Mouse (Mus musculus): ENCODE measurements around the gene Ankrd50. TPM values are rescaled to one million over a fixed set of nuclear protein-coding genes. Genes with fewer than 3 reads are reported as not detected.

Gene Ankrd50
- polyA plus RNA-seq, 1 experiment from 2014 or later: 14.1 TPM

GRCm38 (mm10) chr3:38443875-38444274 is 40.8 kb downstream of the Ankrd50 start:
- H3K4me3 ChIP-seq (ENCODE audit: low read depth, low read length): no peak overlapping the region
- H3K9ac ChIP-seq (replicated peaks; ENCODE audit: low read depth): no peak overlapping the region
- no peaks in the 10 kb centered on the region for H3K36me3 ChIP-seq (ENCODE audit: insufficient read depth, low read length)
- DNase-seq (ENCODE audit: low spot score) (no peak), ATAC-seq (no peak)
- no peak overlapping the region for H3K4me2 ChIP-seq (replicated peaks; ENCODE audit: low read depth, low read length)
- WGBS: 55% methylated on average over 4 of the region's 4 CpGs
- H3K4me1 ChIP-seq (ENCODE audit: insufficient read depth, low read depth, low read length): no peaks in the 10 kb centered on the region
- no peak for TF ChIP-seq CTCF (IDR thresholded peaks at IDR 0.05)
- no peak for TF ChIP-seq EP300 (IDR thresholded peaks at IDR 0.05)
- H3K9me3 ChIP-seq (ENCODE audit: low read length): no peaks in the 10 kb centered on the region
- no peaks in the 10 kb centered on the region for H3K27me3 ChIP-seq (replicated peaks; ENCODE audit: insufficient read depth, low read length)
- H3K27ac ChIP-seq (ENCODE audit: low read length): no peak overlapping the region

DNA sequence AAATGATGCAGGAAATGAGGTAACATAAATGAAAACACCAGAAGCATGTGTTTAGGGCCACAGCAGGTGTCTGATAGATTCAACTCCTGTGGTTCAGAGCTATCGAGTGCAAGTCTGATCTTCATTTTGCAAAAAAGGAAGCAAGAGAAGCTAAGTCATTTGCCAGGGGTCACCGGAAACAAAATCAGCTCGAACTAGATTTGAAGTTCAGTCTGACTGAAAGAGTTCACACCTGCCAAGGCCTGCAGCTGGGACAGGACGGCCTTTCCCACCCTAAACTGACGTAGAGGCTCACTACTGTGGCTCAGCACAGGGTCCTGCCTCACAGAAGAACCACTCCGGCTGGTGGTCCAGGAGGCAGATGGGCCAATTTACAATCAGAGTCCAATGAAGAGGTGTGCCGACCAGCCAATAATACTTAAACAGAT is 44.1 kb downstream of the Ankrd50 start:
- ATAC-seq (no peak), DNase-seq (ENCODE audit: low spot score) (no peak)
- no peaks in the 10 kb centered on the region for H3K4me1 ChIP-seq (ENCODE audit: insufficient read depth, low read depth, low read length)
- H3K27me3 ChIP-seq (replicated peaks; ENCODE audit: insufficient read depth, low read length): no peaks in the 10 kb centered on the region
- H3K4me2 ChIP-seq (replicated peaks; ENCODE audit: low read depth, low read length): no peak overlapping the region
- H3K9me3 ChIP-seq (ENCODE audit: low read length): no peaks in the 10 kb centered on the region
- no peaks in the 10 kb centered on the region for H3K36me3 ChIP-seq (ENCODE audit: insufficient read depth, low read length)
- no peak for TF ChIP-seq CTCF (IDR thresholded peaks at IDR 0.05)
- TF ChIP-seq EP300 (IDR thresholded peaks at IDR 0.05): no peak
- no peak overlapping the region for H3K4me3 ChIP-seq (ENCODE audit: low read depth, low read length)
- 57% methylated on average over 7 of the region's 7 CpGs for WGBS
- no peak overlapping the region for H3K9ac ChIP-seq (replicated peaks; ENCODE audit: low read depth)
- no peak overlapping the region for H3K27ac ChIP-seq (ENCODE audit: low read length)

GRCm38 (mm10) chr3:38436596-38436995 is 48.0 kb downstream of the Ankrd50 start:
- ATAC-seq (no peak), DNase-seq (ENCODE audit: low spot score) (no peak)
- H3K4me2 ChIP-seq (replicated peaks; ENCODE audit: low read depth, low read length): no peak overlapping the region
- H3K4me3 ChIP-seq (ENCODE audit: low read depth, low read length): no peak overlapping the region
- H3K9me3 ChIP-seq (ENCODE audit: low read length): no peaks in the 10 kb centered on the region
- 86% methylated on average over 3 of the region's 3 CpGs for WGBS
- H3K4me1 ChIP-seq (ENCODE audit: insufficient read depth, low read depth, low read length): peaks cover 7% of the 10 kb centered on the region; the same call in 1 of the 2 replicates
- no peak overlapping the region for H3K27ac ChIP-seq (ENCODE audit: low read length)
- no peaks in the 10 kb centered on the region for H3K27me3 ChIP-seq (replicated peaks; ENCODE audit: insufficient read depth, low read length)
- no peak for TF ChIP-seq CTCF (IDR thresholded peaks at IDR 0.05)
- TF ChIP-seq EP300 (IDR thresholded peaks at IDR 0.05): no peak
- no peak overlapping the region for H3K9ac ChIP-seq (replicated peaks; ENCODE audit: low read depth)
- no peaks in the 10 kb centered on the region for H3K36me3 ChIP-seq (ENCODE audit: insufficient read depth, low read length)

GRCm38 (mm10) chr3:38435828-38436227 is 48.8 kb downstream of the Ankrd50 start:
- DNase-seq (ENCODE audit: low spot score) (no peak), ATAC-seq (no peak)
- WGBS: 62% methylated on average over 6 of the region's 6 CpGs
- H3K9me3 ChIP-seq (ENCODE audit: low read length): no peaks in the 10 kb centered on the region
- H3K4me1 ChIP-seq (ENCODE audit: insufficient read depth, low read depth, low read length): peaks cover 7% of the 10 kb centered on the region; the same call in 1 of the 2 replicates
- no peak for TF ChIP-seq EP300 (IDR thresholded peaks at IDR 0.05)
- TF ChIP-seq CTCF (IDR thresholded peaks at IDR 0.05): no peak
- no peak overlapping the region for H3K4me2 ChIP-seq (replicated peaks; ENCODE audit: low read depth, low read length)
- no peak overlapping the region for H3K27ac ChIP-seq (ENCODE audit: low read length)
- no peaks in the 10 kb centered on the region for H3K36me3 ChIP-seq (ENCODE audit: insufficient read depth, low read length)
- H3K9ac ChIP-seq (replicated peaks; ENCODE audit: low read depth): no peak overlapping the region
- no peak overlapping the region for H3K4me3 ChIP-seq (ENCODE audit: low read depth, low read length)
- no peaks in the 10 kb centered on the region for H3K27me3 ChIP-seq (replicated peaks; ENCODE audit: insufficient read depth, low read length)

DNA sequence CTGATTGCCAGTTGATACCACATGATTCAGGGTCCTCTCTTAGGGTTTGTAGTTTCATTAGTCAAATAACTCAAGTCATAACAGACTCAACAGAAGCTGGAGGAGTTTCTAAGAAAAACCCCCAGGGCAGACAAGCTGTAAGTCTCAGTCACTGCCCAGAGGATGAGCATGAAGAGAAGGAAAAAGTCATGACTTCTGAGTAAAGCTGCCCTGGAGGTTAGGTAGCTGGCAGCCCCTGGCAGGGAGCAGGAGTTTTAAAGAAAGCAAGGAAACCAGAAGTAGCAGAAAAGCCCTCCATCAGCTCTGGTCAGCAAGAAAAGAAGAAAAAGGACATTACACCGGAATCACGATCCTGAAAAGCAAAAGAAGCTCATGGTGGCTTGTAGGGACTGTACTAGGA is 50.2 kb downstream of the Ankrd50 start:
- ATAC-seq (no peak), DNase-seq (ENCODE audit: low spot score) (no peak)
- H3K4me1 ChIP-seq (ENCODE audit: insufficient read depth, low read depth, low read length): peaks cover 7% of the 10 kb centered on the region; the same call in 1 of the 2 replicates
- no peak overlapping the region for H3K27ac ChIP-seq (ENCODE audit: low read length)
- no peak overlapping the region for H3K9ac ChIP-seq (replicated peaks; ENCODE audit: low read depth)
- no peak overlapping the region for H3K4me2 ChIP-seq (replicated peaks; ENCODE audit: low read depth, low read length)
- WGBS: 96% methylated on average over 2 of the region's 2 CpGs
- TF ChIP-seq EP300 (IDR thresholded peaks at IDR 0.05): no peak
- no peak for TF ChIP-seq CTCF (IDR thresholded peaks at IDR 0.05)
- H3K27me3 ChIP-seq (replicated peaks; ENCODE audit: insufficient read depth, low read length): no peaks in the 10 kb centered on the region
- H3K36me3 ChIP-seq (ENCODE audit: insufficient read depth, low read length): no peaks in the 10 kb centered on the region
- no peak overlapping the region for H3K4me3 ChIP-seq (ENCODE audit: low read depth, low read length)
- H3K9me3 ChIP-seq (ENCODE audit: low read length): no peaks in the 10 kb centered on the region

DNA sequence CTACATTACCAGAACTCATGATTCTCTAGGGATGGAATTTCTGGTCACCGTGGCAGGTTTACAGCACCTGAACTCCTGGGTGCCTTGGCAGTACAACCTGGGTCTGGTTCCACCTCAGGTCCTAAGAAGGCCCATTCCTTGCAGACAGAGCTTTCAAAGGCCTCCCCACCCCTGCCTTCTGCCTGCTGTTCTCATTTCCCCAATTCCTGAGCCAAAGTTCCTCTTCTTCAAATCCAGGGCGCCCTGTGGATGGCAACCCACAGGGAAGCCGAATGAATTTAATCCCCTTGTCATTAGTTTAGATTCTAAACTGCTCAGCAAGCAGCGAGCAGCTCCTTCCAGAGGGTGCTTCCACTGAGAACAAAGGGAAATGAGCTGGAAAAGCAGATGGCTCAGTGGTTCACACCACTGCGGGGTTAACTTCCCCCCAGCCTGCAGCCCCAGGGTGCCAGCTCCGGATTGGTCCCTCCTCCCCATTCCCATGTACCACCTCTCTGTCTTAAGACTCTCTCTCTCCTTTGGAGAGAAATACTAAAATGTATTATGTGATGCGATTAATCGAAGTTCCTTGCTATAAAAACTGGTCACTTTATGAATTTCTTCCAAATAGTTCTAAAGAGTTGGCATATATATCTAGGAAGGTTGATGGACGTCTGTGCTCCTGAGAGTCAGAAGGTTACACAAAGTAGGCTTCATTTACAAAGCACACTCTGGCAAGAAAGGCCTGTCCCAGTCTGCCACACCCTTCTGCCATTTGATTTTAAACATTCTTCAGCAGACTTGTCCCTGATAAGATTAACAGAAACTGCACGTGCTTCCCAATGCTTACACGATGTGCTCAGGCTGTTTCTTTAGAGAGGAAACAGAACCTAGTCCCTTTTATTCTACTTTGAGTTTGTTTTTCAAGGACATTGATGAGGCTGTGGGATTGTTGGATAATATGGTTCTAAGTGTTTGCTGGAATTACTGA is 50.9 kb downstream of the Ankrd50 start:
- TF ChIP-seq EP300 (IDR thresholded peaks at IDR 0.05) (no peak; the same call in 1 of the 2 replicates), CTCF (IDR thresholded peaks at IDR 0.05) (no peak)
- Histone ChIP-seq H3K27ac (ENCODE audit: low read length) (no peak overlapping the region), H3K4me1 (ENCODE audit: insufficient read depth, low read depth, low read length) (peaks cover 7% of the 10 kb centered on the region; the same call in 1 of the 2 replicates), H3K4me2 (replicated peaks; ENCODE audit: low read depth, low read length) (no peak overlapping the region), H3K9ac (replicated peaks; ENCODE audit: low read depth) (no peak overlapping the region), H3K4me3 (ENCODE audit: low read depth, low read length) (no peak overlapping the region), H3K9me3 (ENCODE audit: low read length) (no peaks in the 10 kb centered on the region), H3K27me3 (replicated peaks; ENCODE audit: insufficient read depth, low read length) (no peaks in the 10 kb centered on the region), H3K36me3 (ENCODE audit: insufficient read depth, low read length) (no peaks in the 10 kb centered on the region)
- WGBS: 26% methylated on average over 11 of the region's 11 CpGs
- DNase-seq (ENCODE audit: low spot score) (peak; percentile 49), ATAC-seq (peak; percentile 70)
